Mouse (Mus musculus): ENCODE results near the gene Gm44965.

DNA sequence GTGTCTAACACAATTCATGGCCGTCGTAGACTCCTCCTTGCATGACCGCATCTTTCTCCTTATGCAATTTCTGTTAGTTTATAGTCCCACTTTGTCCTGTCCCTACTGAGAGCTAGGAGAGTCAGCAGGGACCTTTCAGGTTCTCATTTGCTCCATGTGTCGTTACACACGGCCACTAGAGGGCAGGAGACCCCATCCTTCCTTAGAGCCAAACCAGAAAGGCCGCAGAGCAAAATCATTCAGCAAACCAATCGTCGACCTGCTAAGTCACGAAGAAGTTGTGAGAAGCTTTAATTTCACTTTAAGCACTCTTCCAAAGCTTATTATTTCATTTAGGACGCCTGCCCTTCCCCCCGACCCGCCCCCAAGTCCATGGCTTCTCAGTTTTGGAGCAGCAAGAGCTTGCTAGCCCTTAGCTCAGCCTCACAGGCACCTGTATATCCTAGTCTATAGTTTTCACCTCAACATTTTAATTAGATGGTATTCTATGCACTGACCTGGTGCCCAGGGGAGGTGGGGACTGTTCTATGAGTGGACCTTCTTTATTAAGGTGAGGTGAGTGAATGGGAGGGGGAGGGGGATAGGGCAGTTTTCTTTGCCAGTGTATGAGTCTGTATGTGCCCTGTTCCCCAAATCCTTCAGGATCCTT lies 52.0 kb downstream of the Gm44965 start:
- TF ChIP-seq CTCF (IDR thresholded peaks at IDR 0.05; ENCODE audit: control insufficient read depth, insufficient read depth, low read length) (peak; percentile 87), POLR2A (IDR thresholded peaks at IDR 0.05; ENCODE audit: borderline replicate concordance, control insufficient read depth, low read depth, low read length) (no peak)

Data from bone marrow, adult 2 months (tissue).